Comparison of ENCODE assay signal across 21 mouse cellular contexts in the genomic region with DNA sequence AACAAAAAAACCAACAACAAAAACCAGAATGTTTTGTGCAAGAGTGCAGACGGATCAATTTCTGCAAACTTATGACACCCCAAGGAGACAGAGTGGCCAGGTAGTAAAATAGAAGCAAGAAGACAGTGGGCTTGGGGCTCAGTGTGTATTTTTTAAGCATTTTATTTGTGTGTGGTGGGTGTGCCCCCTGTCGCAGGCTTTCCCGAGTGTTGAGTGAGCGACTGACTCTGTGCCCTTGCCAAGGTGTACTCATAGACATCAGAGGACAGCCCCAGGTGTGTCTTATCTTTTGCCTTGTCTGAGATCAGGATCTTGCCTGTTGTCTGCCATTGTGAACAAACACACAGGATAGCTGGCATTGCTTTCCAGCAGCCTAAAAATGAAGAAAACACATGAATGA. TPM values are rescaled to one million over a fixed set of nuclear protein-coding genes. Genes with fewer than 3 reads are reported as not detected.
A peak's percentile ranks its signal among the peaks of the same experiment; 100 is the strongest.
DNase-seq lines count a peak whose midpoint lies in the region; ATAC-seq and TF ChIP-seq lines count a peak whose summit lies in the region.
"Had no signal": no experiment of that assay in that cellular context is flagged by ENCODE, and none has a peak within 500 bp of the region (broad histone marks: within the 10 kb centered on the region; RNA-seq: fewer than 3 reads in every experiment).

No protein-coding gene starts in this region.

- peaks cover 33% of the 10 kb centered on the region for H3K4me1 ChIP-seq in forebrain, embryonic 10.5 days
- peaks cover 27% of the 10 kb centered on the region for H3K4me1 ChIP-seq in forebrain, embryonic 13.5 days
- peaks cover 23% of the 10 kb centered on the region for H3K4me1 ChIP-seq in heart, embryonic 10.5 days
- H3K4me1 ChIP-seq in midbrain, embryonic 10.5 days = peaks cover 31% of the 10 kb centered on the region
- H3K4me1 ChIP-seq in midbrain, embryonic 16.5 days (ENCODE audit: control insufficient read depth, insufficient read depth, low read length) = no peaks in the 10 kb centered on the region
- peaks cover 4% of the 10 kb centered on the region for H3K4me1 ChIP-seq in ES-Bruce4 (ENCODE audit: control insufficient read depth, insufficient read depth, low read length)
- H3K4me1 ChIP-seq: hindbrain, embryonic 15.5 days had no signal

- no peak for ATAC-seq in forebrain, embryonic 13.5 days
- ATAC-seq in midbrain, embryonic 16.5 days = no peak
- ATAC-seq: CD4-positive, CD25-positive, alpha-beta regulatory T cell, adult 4 months; inflammation-experienced regulatory T-cells, adult 6 months; intestine, postnatal 0 days had no signal

- peak overlapping the region; percentile 49; the same call in 1 of the 2 replicates for H3K27ac ChIP-seq in forebrain, embryonic 10.5 days
- no peak overlapping the region for H3K27ac ChIP-seq in forebrain, embryonic 13.5 days
- H3K27ac ChIP-seq in heart, embryonic 10.5 days = no peak overlapping the region
- H3K27ac ChIP-seq in midbrain, embryonic 10.5 days (replicated peaks) = peak overlapping the region; percentile 69
- no peak overlapping the region for H3K27ac ChIP-seq in midbrain, embryonic 16.5 days (ENCODE audit: low read length)
- peak overlapping the region; percentile 64 for H3K27ac ChIP-seq in ES-Bruce4 (ENCODE audit: insufficient read depth, low read length)
- H3K27ac ChIP-seq: embryonic facial prominence, embryonic 15.5 days; hindbrain, embryonic 15.5 days had no signal

- no peak overlapping the region for H3K4me2 ChIP-seq in forebrain, embryonic 13.5 days
- no peak overlapping the region for H3K4me2 ChIP-seq in midbrain, embryonic 16.5 days (ENCODE audit: low read length)
- H3K4me2 ChIP-seq: embryonic facial prominence, embryonic 15.5 days; hindbrain, embryonic 15.5 days had no signal

- no peak overlapping the region for H3K4me3 ChIP-seq in forebrain, embryonic 10.5 days
- no peak overlapping the region for H3K4me3 ChIP-seq in forebrain, embryonic 13.5 days
- no peak overlapping the region for H3K4me3 ChIP-seq in heart, embryonic 10.5 days
- no peak overlapping the region for H3K4me3 ChIP-seq in midbrain, embryonic 10.5 days
- no peak overlapping the region for H3K4me3 ChIP-seq in midbrain, embryonic 16.5 days (ENCODE audit: low read depth, low read length)
- H3K4me3 ChIP-seq in ES-Bruce4 (ENCODE audit: low read depth, low read length) = no peak overlapping the region
- H3K4me3 ChIP-seq: embryonic facial prominence, embryonic 15.5 days; erythroblast, embryonic 14.5 days; gastrocnemius, adult 2 months; hindbrain, embryonic 15.5 days had no signal

- H3K9me3 ChIP-seq in forebrain, embryonic 10.5 days = no peaks in the 10 kb centered on the region
- no peaks in the 10 kb centered on the region for H3K9me3 ChIP-seq in forebrain, embryonic 13.5 days (replicated peaks)
- no peaks in the 10 kb centered on the region for H3K9me3 ChIP-seq in heart, embryonic 10.5 days
- H3K9me3 ChIP-seq in midbrain, embryonic 10.5 days (replicated peaks) = no peaks in the 10 kb centered on the region
- H3K9me3 ChIP-seq in midbrain, embryonic 16.5 days (replicated peaks; ENCODE audit: control insufficient read depth, low read length, poor library complexity, severe bottlenecking) = no peaks in the 10 kb centered on the region
- H3K9me3 ChIP-seq in ES-Bruce4 (replicated peaks; ENCODE audit: control insufficient read depth, insufficient read depth, low read length, poor library complexity, severe bottlenecking) = no peaks in the 10 kb centered on the region
- H3K9me3 ChIP-seq: embryonic facial prominence, embryonic 15.5 days; hindbrain, embryonic 15.5 days had no signal

- no peak for DNase-seq in forebrain, embryonic 10.5 days (ENCODE audit: extremely low spot score, low spot score)
- DNase-seq in heart, embryonic 10.5 days (ENCODE audit: low spot score) = peak; percentile 58
- no peak for DNase-seq in heart, adult 9 months (ENCODE audit: low spot score in 2 of 2)
- no peak for DNase-seq in midbrain, embryonic 10.5 days (ENCODE audit: low spot score)
- DNase-seq: adrenal gland, postnatal 10 days; B cell, adult 2 months; cerebellum, adult 11 months; cerebellum, adult 8-10 months; cerebellum, postnatal 14 days; gastrocnemius, adult 2 months; gastrocnemius, postnatal 25 days; heart, postnatal 4 days had no signal

- H3K36me3 ChIP-seq in forebrain, embryonic 10.5 days (replicated peaks) = no peaks in the 10 kb centered on the region
- no peaks in the 10 kb centered on the region for H3K36me3 ChIP-seq in forebrain, embryonic 13.5 days (ENCODE audit: poor library complexity, severe bottlenecking)
- H3K36me3 ChIP-seq in heart, embryonic 10.5 days = no peaks in the 10 kb centered on the region
- no peaks in the 10 kb centered on the region for H3K36me3 ChIP-seq in midbrain, embryonic 10.5 days
- H3K36me3 ChIP-seq in midbrain, embryonic 16.5 days (ENCODE audit: control insufficient read depth, insufficient read depth, low read length) = no peaks in the 10 kb centered on the region
- no peaks in the 10 kb centered on the region for H3K36me3 ChIP-seq in ES-Bruce4 (ENCODE audit: control insufficient read depth, insufficient read depth, low read length, poor library complexity, severe bottlenecking)
- H3K36me3 ChIP-seq: embryonic facial prominence, embryonic 15.5 days; hindbrain, embryonic 15.5 days had no signal

- no peak for TF ChIP-seq EP300 in ES-Bruce4 (IDR thresholded peaks at IDR 0.05; ENCODE audit: insufficient read depth, low read depth, low read length)

- H3K9ac ChIP-seq in forebrain, embryonic 13.5 days = no peak overlapping the region
- H3K9ac ChIP-seq in midbrain, embryonic 16.5 days (ENCODE audit: low read depth, low read length) = no peak overlapping the region
- no peak overlapping the region for H3K9ac ChIP-seq in ES-Bruce4 (ENCODE audit: low read depth, poor library complexity, severe bottlenecking)
- H3K9ac ChIP-seq: embryonic facial prominence, embryonic 15.5 days; hindbrain, embryonic 15.5 days had no signal

- H3K27me3 ChIP-seq in forebrain, embryonic 10.5 days (ENCODE audit: poor library complexity, severe bottlenecking) = no peaks in the 10 kb centered on the region; the same call in 1 of the 2 replicates
- no peaks in the 10 kb centered on the region for H3K27me3 ChIP-seq in forebrain, embryonic 13.5 days
- no peaks in the 10 kb centered on the region for H3K27me3 ChIP-seq in heart, embryonic 10.5 days (ENCODE audit: insufficient read depth, poor library complexity, severe bottlenecking)
- no peaks in the 10 kb centered on the region for H3K27me3 ChIP-seq in midbrain, embryonic 10.5 days (ENCODE audit: low read depth, poor library complexity, severe bottlenecking)
- no peaks in the 10 kb centered on the region for H3K27me3 ChIP-seq in midbrain, embryonic 16.5 days (ENCODE audit: control insufficient read depth, insufficient read depth, low read depth, low read length)
- H3K27me3 ChIP-seq in ES-Bruce4 (ENCODE audit: control insufficient read depth, insufficient read depth, low read length, poor library complexity, severe bottlenecking) = no peaks in the 10 kb centered on the region
- H3K27me3 ChIP-seq: embryonic facial prominence, embryonic 15.5 days; hindbrain, embryonic 15.5 days had no signal

- no peak for TF ChIP-seq CTCF in ES-Bruce4 (IDR thresholded peaks at IDR 0.05; ENCODE audit: low read depth, low read length)

- 86% methylated on average over 4 of the region's 4 CpGs for WGBS in forebrain, embryonic 10.5 days
- WGBS in forebrain, embryonic 13.5 days = 85% methylated on average over 4 of the region's 4 CpGs
- 79% methylated on average over 4 of the region's 4 CpGs for WGBS in heart, embryonic 10.5 days
- 88% methylated on average over 4 of the region's 4 CpGs for WGBS in midbrain, embryonic 10.5 days
- 73% methylated on average over 4 of the region's 4 CpGs for WGBS in midbrain, embryonic 16.5 days

- no peak for TF ChIP-seq POLR2A in ES-Bruce4 (IDR thresholded peaks at IDR 0.05; ENCODE audit: insufficient read depth, low read length)

RNA-seq across cellular contexts. Expression of a gene that starts 49.1 kb away (rescaled TPM):
- polyA plus RNA-seq in forebrain, embryonic 10.5 days (2016; fragmentation: Nextera tagmentation; extraction: Ambion mirVana) = 0.63 TPM in 2 replicates
- 0.88 and 0.92 TPM in 2 replicates for polyA plus RNA-seq in forebrain, embryonic 13.5 days (2015; fragmentation: Nextera tagmentation; extraction: Ambion mirVana)
- polyA plus RNA-seq in heart, embryonic 10.5 days (2016; fragmentation: Nextera tagmentation; extraction: Ambion mirVana) = 7.7 and 12.0 TPM in 2 replicates
- polyA plus RNA-seq in midbrain, embryonic 10.5 days (2016; fragmentation: Nextera tagmentation; extraction: Ambion mirVana) = 0.23 and 0.83 TPM in 2 replicates
- 1.6 TPM in 2 replicates for polyA plus RNA-seq in midbrain, embryonic 16.5 days (2015; fragmentation: Nextera tagmentation; extraction: Ambion mirVana)
- polyA plus RNA-seq in ES-Bruce4 (2011; ENCODE audit: insufficient read depth, insufficient read length, low read depth, missing spikeins) = 8.9 and 13.1 TPM in 2 replicates
- polyA plus RNA-seq: CD4-positive, CD25-positive, alpha-beta regulatory T cell, adult 4 months; erythroblast, embryonic 14.5 days; inflammation-experienced regulatory T-cells, adult 6 months had no signal

Comparison
In these comparisons a context has a peak if more than half of its experiments do, and no peak if none do; other contexts are left out.
1. H3K27ac ChIP-seq: peak in forebrain, embryonic 10.5 days (single experiment), midbrain, embryonic 10.5 days (single experiment) and ES-Bruce4 (single experiment); none in forebrain, embryonic 13.5 days (single experiment), heart, embryonic 10.5 days (single experiment) and midbrain, embryonic 16.5 days (single experiment).